Mouse (Mus musculus) lung, adult 2 months (tissue): ENCODE measurements around the gene Bpifb5.

Source experiments
- CTCF ChIP-seq: fragments of 200-500 bp; IDR thresholded peaks from 2 replicates; pipeline ENCODE4 v1.5.1; 2011; ENCODE audit warnings: mild to moderate bottlenecking, low read length, control low read depth; ENCODE audit not compliant: insufficient read depth
- POLR2A ChIP-seq: fragments of 200-500 bp; IDR thresholded peaks from 2 replicates; pipeline ENCODE4 v1.6.1; 2011; ENCODE audit warnings: low read depth, mild to moderate bottlenecking, control low read depth, low read length, borderline replicate concordance; ENCODE audit errors: extremely low read depth

- TF ChIP-seq POLR2A (no peak), CTCF (no peak)
Observed at GRCm38 (mm10) chr2:154223917-154224273, 353 bp downstream of the Bpifb5 start.
